Mouse (Mus musculus) monocyte, adult 5-6 weeks (primary cell): ENCODE measurements around the gene Olfr51. TPM values are rescaled to one million over a fixed set of nuclear protein-coding genes. Genes with fewer than 3 reads are reported as not detected.
"Not testable (repeated sequence)": the region's sequence is repeated elsewhere in the genome, so short reads cannot be mapped to it uniquely, and the experiment has no call there.

ENCODE experiments used
- ATAC-seq: fragments of 153-309, 156-312 bp; replicated peaks from 2 replicates; pipeline ENCODE4 v1.8.0; 2017; ENCODE audit warnings: mild to moderate bottlenecking; ENCODE audit not compliant: low TSS enrichment, insufficient number of reproducible peaks, severe bottlenecking, poor library complexity, low FRiP score
- total RNA-seq: library from RNA; stranded (forward); fragments of 200-1000, 200-491, 200-594 nt; gene quantifications from 3 replicates; pipeline ENCODE4 v1.2.3, GENCODE M21; 2017

Olfr51 gene
- not detected in 3 replicates for total RNA-seq

GRCm38 (mm10) chr11:51003296-51003695 is at the start of gene Olfr51:
Gene Olfr51, plus strand, starts transcription at chr11:51003596.
- no peak for ATAC-seq

DNA sequence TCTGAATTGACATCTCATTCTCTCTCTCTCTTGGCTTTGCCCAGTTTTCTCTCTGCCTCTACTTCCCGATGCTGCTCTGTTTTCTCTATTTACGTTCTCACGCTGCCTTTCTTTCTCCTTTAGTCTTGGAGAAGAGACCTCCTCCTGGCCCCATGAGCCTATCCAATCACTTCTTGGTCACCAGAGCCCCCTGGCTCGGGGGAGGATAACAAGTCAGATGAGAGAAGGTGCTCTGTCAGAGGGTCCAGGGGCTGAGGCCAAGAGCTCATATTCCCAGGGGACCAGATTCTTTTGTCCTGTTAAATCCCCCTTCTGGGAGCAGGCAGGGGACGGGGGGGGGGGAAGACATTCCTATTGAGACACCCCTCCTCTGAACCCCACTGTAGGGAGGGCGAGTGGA is 49.7 kb upstream of the Olfr51 start, which contains the start of gene Prop1:
Gene Prop1 (minus strand): TSS at position 101 of the 400 bp plus-strand sequence.
- no peak for ATAC-seq

DNA sequence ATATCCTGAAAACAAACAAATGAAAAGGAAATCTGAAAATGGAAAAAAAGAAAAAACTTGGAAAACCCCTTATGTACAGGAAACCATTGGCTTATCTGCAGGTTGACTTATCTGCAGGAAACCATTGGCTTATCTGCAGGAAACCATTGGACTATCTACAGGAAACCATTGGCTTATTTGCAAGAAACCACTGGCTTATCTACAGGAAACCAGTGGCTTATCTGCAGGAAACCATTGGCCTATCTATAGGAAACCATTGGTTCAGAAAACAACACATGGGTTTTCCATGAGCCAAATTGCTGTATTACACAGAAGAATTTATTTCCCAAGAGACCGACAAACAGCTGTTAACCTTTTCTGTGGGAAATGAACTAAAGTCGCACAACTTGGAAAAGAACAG is 38.5 kb upstream of the Olfr51 start:
- ATAC-seq: no peak

DNA sequence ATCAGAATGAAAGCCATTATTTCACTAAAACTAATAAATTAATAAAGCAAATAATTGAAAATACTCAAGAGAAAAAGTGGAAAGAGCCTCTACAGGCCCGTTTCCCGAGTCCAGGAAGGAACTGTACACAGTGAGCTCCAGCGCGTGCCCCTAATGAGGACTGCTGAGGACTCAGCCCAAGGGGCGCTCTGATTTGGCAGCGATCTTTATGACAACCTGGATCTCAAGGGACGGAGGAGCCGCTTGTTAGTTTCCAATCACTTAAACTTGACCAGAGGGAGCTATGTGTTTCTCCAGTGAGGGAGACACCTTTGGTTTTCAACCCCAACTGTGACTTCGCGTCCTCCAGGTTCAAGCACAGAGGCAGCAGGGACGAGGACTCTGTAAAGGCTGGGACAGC is 37.2 kb upstream of the Olfr51 start, which contains the start of gene Olfr1378:
Gene Olfr1378 (plus strand): TSS at position 301 of the 400 bp plus-strand sequence.
- ATAC-seq: no peak

- ATAC-seq: no peak
Observed at GRCm38 (mm10) chr11:50977216-50977615, 26.2 kb upstream of the Olfr51 start.

- no peak for ATAC-seq
Observed at GRCm38 (mm10) chr11:50981667-50982066, 21.7 kb upstream of the Olfr51 start, which contains the start of gene Olfr1377. Gene Olfr1377, plus strand, starts transcription at chr11:50981967.

DNA sequence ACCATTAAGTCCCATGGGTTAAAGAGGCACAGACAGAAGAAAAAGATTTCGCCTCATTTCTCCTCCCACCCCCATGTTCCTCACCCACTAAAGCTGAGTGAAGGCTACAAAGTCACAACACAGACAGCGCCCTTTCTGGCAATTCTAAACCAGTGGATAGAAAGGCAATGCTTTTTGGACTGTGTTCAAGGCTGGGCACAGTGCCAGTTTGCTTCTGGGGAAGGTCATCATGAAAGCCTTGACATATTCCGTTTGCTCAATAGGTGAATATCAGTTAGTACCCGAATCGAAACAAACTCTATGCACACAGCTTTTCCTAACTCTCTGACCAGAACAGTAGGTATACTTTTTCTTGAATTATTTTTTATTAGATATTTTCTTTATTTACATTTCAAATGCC is 8.4 kb downstream of the Olfr51 start:
- no peak for ATAC-seq

- ATAC-seq: no peak
Observed at GRCm38 (mm10) chr11:51013936-51014335, 10.5 kb downstream of the Olfr51 start, which contains the start of gene Olfr54. Gene Olfr54, plus strand, starts transcription at chr11:51014236.

- ATAC-seq: no peak
Observed at GRCm38 (mm10) chr11:51016341-51016740, 12.9 kb downstream of the Olfr51 start.

DNA sequence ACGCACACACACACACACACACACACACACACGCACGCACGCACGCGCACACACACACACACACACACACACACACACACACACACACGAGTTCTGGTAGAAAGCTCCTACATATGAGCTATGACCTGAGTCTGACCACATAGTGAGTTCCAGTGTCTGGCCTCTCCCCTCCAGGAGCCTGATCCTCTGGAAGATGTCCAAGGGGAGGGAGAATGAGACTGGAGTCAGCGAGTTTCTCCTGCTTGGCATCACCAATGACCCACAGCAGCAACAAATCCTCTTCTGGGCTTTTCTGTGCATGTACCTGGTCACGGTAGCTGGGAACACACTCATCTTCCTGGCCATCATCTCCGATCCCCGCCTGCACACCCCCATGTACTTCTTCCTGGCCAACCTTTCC is 23.4 kb downstream of the Olfr51 start:
- ATAC-seq: not testable (repeated sequence)

GRCm38 (mm10) chr11:51029381-51029780 is 26.0 kb downstream of the Olfr51 start:
- not testable (repeated sequence) for ATAC-seq

DNA sequence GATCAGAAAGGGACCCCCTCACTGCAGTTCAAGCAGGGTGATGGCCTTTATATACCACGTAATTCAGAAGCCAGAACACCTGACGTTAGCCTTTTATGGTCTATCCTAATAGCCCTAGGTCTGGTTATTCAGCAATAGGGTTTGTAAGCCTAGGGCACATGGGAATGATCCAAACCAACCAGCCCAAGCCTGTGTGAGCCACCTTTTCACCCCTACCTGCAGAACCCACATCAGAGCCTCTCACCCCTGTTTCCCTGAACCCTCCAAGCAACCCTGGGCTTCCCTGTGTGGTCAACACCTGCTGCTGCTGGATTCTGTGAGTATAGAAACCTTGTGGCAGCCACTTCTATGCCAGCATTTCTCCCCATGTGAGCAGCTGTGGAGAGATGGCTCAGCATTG is 26.8 kb downstream of the Olfr51 start:
- no peak for ATAC-seq

DNA sequence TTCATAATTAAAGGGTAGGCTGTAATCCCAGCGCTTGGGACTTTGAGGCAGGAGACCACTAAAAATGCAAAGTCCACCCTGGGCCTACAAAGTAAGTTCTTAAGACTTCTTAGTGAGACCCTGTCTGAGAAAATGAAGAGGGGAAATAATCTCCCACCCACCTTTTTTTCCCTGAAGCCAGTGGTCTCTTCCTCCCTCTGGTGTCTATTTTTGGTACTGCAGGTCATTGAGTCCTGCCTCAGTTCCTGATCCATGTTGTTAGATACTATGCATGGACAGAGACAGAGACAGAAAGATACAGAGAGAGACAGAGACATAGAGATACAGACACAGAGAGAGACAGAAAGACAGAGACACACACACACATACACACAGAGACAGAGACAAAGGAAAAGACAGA is 29.5 kb downstream of the Olfr51 start:
- ATAC-seq: no peak

DNA sequence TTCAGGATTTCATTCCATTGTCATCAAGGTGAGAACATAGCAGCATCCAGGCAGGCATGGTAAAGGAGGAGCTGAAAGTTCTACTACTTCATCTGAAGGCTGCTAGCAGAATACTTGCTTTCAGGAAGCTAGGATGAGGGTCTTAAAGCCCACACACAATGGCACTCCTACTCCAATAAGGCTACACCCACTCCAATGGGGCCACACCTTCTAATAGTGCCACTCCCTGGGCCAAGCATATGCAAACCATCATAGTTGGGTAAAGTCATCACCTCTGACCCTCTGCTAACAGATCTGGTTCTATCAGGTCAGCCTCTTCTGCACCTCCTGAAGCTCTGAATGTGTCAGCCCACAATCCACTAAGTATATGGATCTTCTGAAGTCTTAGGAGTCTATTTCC is 30.7 kb downstream of the Olfr51 start:
- not testable (repeated sequence) for ATAC-seq

GRCm38 (mm10) chr11:51035951-51036350 is 32.6 kb downstream of the Olfr51 start:
- no peak for ATAC-seq

DNA sequence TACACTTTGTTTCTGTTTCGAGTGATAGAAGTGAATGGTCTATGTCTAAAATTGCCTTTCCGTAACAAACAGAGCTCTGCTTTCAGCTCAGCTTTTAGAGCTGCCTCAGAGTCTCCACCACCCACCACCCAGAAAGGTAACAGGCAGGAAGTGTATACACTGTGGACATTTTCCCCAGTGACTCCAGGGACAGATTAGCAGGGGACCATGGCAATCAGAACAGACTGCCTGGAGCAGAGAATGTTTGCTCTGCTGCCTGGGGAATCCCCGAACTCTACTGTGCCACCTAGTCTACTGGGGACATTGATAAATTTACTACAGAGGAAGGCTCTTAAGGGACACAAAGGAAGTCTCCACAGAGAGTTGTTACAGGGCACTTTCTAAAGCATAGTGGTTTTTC is 41.4 kb downstream of the Olfr51 start:
- not testable (repeated sequence) for ATAC-seq

DNA sequence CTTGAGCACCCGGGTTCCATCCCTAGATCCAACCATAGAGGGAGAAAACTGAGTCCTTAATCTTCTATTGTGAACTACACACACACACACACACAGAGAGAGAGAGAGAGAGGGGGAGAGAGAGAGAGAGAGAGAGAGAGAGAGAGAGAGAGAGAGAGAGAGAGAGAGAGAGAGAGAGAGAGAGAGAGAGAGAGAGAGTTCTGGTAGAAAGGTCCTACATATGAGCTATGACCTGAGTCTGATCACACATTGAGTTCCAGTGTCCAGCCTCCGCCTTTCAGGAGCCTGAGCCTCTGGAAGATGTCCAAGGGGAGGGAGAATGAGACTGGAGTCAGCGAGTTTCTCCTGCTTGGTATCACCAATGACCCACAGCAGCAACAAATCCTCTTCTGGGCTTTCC is 44.4 kb downstream of the Olfr51 start, which contains the start of gene Olfr1375:
Gene Olfr1375 (plus strand): TSS at position 301 of the 400 bp plus-strand sequence.
- ATAC-seq: not testable (repeated sequence)

- no peak for ATAC-seq
Observed at GRCm38 (mm10) chr11:51051678-51052077, 48.3 kb downstream of the Olfr51 start.

DNA sequence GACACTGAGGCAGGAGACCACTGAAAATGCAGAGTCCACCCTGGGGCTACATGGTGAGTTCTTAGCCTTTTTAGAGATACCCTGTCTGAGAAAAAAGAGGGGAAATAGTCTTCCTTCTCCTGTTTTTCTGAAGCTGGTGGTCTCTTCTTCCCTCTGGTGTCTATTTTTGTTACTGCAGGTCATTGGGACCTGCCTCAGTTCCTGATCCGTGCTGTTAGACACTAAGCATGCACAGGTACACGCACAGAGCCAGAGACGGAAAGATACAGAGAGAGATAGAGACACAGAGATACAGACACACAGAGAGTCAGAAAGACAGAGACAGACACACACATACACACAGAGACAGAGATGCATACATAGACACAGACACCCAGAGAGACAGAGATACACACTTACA is 49.8 kb downstream of the Olfr51 start:
- ATAC-seq: no peak

- no peak for ATAC-seq
Observed at GRCm38 (mm10) chr11:51059151-51059571, 55.8 kb downstream of the Olfr51 start, which contains the start of gene Zfp354a. Gene Zfp354a, plus strand, starts transcription at chr11:51059257.
